Mouse (Mus musculus) yolk sac, embryonic 10.5 days (tissue): Measurements from ENCODE around the gene Ccr5.
"Not testable (repeated sequence)": the region's sequence is repeated elsewhere in the genome, so short reads cannot be mapped to it uniquely, and the experiment has no call there.

Source experiments
- DNase-seq: peaks from one replicate; pipeline ENCODE4 v3.0.0-alpha.2; 2017; ENCODE audit warnings: low spot score

The Ccr5 gene

DNA sequence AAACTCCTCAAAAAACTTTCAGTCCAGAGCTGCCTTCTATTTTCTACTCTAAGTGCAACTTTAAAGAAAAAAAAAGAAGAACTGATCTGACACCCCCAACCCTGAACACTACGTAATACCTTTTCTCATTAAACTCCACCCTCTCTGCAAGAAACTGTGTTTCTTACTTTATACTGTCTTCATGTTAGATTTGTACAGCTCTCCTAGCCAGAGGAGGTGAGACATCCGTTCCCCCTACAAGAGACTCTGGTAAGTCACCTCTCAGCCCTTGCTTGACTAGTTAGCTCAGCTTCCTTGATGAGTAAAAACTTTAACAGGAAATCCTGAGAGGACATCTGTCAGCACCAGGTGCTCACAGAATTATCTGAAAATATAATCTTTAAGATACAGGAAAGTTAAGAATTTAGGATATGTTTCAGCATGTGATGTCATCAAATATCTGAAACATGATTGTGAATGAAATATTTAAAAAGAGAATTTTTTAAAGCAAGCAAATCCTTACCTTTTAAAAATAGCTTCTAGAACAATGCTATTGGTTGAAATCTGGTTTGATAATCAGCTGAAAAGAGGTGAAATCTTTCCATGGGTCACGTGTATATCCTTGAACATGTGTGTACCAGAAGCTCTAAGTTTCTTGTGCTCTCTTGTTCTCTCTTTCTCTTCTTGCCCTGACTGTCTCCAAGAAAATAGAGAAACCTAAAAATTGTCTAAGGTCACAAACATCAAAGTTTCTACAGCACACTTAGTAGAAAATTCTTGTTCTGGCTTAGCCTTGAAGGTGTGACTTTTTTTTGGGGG is at the start of gene Ccr5:
Gene Ccr5 (plus strand): TSS at position 157 of the 798 bp plus-strand sequence.
- no peak for DNase-seq

DNA sequence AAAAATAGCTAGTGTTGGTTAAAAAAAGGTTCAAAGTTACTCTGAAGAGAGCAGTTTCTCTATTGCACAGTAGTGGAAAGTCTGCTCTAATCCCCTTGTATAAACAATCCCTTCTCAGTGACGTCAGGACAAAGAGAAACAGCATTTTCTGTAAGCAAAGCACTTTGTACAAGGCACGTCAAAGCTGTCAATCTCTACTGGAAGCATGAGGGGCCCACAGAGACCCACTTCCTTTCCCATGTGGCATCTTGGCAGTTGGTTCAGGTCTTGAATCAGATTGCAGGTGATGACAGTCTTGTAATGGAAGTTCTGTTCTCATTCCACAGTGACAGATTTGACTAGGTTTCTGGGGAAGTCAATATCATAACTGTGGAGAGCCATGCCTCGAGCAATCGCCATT is 41.5 kb upstream of the Ccr5 start:
- DNase-seq: no peak

DNA sequence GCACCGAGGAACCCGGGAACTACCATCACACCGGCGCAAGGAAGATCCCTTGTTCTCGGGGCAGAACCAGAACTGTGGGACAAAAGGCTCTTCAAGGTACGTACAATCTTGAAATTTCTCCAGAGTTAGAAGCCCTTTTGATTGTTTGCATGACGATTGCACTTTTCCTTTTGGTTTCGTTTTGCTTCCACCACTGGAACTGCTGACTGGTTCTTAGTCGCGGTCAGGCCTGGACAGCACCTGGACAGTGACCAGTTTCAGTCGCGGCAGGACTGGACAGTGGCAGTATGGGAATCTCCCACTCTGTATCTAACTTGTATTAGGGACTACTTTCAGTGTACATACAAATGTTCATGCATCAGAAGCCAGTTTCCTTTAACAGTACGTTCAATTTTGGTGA is 40.9 kb upstream of the Ccr5 start:
- DNase-seq: not testable (repeated sequence)

DNA sequence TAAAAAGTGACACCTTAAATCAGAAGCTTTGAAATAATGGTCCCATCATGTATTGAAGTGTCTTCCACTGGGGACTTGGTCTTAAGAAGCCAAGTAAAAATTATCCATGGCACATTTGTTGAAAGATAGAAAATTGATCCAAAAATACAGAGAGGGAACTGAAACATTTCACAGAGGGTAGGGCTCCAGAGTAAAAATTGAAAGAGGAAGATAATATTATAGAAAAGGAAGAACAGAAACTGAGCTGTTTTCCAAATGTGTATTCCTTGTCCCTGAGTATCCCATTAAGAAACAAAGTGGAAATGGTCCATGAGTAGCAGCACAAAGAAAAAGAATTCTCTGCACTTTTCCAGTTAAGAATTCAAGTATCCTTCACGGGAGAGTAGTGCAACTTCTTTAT is 30.9 kb upstream of the Ccr5 start:
- DNase-seq: no peak

DNA sequence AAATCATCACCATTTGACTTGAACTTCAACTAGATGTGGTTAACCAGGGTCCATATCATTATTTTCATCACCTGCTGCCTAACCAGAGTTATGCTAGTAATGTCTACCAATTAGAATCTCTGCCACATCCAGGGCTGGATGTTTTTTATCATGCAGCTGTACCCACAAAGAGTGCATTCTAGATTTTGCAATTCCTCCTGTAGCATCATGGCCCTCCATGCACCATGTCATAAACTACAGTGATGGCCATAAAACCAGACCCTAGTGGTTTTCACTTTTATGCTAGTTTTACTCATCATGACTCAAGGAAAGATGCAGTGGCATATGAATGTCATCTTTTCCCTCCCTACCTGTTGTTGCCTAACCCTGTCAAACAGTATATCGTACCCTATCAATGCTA is 22.2 kb upstream of the Ccr5 start:
- DNase-seq: no peak

DNA sequence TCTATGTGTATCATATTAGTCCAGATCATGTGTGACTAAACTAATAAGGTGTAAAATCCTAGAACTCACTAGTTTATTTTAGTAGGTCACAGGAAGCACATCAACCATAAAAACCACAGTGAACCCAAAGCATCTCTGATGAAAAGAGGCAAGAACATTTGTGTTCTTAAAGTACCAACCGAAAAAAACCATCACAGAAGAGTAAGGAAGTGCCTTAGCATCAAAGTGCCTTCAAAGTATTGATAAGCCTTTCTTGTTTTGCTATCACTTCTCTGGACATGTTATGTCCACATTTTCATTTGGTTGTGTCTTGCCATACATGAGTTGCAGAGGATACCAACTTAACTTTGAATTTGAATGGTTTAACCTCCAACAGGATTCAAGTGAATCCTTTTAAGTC is 21.0 kb upstream of the Ccr5 start:
- no peak for DNase-seq

DNA sequence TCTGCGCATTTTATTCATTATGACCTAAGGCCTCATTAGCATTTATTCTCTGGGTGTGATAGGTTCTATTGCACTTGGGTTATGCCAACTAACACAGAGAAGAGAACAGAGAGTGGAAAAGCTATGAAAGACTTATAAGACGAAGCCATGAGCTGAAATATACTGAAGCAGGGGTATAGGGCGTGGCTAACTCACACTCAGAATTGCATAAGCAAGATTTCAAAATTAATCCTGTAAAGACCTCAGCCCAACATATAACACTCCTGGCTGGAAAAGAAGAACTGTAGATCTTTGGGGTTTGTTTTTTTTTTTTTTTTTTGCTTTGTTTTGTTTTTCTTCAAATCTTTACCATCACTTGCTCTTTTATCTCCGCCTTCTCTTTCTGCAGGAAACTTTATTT is 19.6 kb upstream of the Ccr5 start, which contains the start of gene Ccr2:
Gene Ccr2 (plus strand): TSS at position 228 of the 400 bp plus-strand sequence.
- DNase-seq: no peak

DNA sequence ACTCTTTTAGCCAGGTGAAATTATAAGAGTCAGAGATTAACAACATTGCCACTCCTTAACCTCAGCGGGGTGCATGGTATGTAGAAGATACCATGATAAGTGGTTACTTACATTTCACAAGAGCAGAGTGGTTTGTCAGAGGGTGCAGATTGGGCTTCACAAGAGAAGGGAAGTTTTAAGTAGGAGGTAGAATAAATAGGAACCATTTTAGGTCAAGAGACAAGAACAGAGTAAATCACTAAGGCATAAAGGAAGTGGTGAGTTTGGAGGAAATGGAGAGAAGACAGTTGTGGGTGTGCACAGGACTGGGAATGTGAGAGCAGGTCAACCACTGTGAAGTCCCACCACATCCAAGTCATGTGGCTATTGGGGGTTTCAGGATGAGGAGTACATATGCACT is 18.1 kb upstream of the Ccr5 start:
- no peak for DNase-seq

DNA sequence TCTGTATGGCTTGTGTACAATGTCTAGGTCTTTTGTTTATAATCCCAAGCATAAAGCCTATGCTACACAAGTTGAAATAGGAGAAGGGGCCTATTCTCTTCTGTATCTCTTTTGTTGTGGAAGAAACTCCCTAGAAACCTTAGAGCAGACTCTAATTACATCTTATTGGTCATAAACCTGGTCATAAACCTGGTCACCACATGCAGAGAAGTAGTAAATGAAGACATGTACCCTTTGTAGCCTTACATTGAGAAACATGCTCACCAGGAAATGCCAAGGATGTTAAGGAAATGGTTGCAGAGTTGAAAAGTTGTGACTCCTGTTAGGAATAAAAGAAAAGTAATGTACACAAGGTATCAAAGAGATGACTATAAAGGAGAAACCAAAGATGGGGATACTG is 16.1 kb upstream of the Ccr5 start:
- DNase-seq: no peak

DNA sequence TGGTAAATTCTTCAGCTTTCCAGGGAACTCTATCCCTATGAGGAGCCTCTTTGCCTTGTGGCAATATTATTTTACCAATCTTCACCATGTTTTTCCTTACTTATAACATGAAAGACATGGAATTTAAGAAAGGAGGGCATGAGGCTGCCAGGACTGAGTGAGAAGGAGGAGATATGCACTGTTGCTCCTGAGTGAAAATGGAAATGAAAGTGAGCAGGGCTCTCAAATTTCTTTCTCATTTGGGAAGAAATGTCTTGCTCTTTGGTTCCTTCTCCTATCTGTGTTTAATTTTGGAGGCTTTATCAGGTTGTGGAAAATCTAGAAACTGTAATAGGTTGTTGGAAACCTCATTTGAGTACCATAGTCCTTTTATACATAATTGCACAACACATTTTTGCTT is 14.1 kb upstream of the Ccr5 start:
- DNase-seq: no peak

DNA sequence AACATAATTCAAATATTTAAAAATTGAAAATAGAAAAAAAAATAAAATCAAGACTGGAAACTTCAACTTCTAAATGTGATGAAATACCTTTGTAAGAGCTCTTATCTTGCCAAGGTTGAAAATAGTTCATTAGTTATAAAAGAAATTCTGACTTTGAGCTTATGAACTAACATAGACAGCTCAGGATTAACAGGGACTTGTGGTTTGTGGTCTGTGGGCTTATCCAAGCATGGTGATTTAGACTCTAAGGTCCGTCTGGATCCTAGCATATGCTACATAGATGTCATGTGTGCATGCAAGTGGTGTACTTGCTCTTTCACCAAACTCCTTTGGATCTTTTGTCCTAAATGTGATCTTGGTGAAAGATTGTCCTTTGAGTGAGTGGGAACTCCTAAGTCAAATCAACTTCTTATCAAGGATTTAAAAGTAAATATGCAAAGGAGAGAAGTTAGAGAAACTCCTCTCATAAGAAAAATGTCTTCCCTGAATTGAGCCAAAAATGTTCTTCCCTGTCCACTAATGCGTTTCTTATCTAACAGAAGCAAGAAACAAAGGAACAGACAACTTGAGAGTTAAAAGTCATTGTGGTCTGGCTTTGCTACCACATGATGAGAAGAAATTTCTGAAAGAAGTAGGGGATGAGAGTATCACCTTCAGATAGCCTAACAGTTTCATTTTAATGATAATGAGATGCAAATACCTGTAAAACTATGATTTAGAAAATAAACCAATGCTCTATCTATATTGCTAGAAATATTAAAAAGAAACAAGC is 12.8 kb upstream of the Ccr5 start:
- no peak for DNase-seq

DNA sequence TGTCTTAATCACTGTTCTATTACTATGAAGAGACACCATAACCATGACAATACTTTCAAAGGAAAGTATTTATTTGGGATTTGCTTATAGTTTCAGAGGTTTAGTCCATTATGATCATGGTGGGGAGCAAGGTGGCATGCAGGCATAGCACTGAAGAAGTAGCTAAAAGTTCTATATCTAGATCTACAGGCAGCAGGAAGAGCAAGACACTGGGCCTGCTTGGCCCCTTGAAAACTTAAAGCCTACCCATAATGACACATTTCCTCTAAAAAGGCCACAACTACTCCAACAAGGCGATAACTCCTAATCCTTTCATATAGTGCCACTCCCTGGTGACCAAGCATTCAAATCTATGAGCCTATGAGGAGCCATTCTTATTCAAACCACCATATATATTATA is 9.3 kb upstream of the Ccr5 start:
- no peak for DNase-seq

DNA sequence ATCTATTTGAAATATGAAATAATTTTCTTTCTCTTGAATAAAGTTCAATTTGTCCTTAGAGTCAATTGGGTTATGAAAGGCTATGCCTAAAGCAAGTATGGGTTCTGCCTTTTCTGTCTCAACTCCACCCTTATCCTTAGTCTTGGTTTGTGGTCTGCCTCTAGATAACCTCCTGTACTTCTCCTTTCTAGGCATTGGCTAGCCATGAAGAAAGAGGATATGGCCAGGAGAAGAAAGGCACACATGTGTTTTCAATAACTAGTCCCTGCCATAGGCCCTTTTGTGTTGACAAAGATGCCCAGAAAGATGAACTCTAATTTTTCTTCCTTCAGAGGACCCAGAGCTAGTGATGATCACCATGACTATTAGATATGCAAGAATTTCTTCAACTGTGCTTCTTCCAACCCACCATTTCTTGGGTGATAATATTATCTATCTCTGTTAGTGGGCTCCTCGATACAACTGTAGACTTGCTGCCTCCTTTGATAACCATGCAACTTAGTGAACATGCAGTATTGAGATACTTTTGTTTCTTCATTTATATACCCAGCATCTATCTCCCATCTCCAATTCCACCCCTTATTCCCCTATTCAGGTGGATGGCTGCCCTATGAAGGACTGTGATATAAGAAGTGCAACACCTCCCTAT is 8.6 kb upstream of the Ccr5 start:
- no peak for DNase-seq

DNA sequence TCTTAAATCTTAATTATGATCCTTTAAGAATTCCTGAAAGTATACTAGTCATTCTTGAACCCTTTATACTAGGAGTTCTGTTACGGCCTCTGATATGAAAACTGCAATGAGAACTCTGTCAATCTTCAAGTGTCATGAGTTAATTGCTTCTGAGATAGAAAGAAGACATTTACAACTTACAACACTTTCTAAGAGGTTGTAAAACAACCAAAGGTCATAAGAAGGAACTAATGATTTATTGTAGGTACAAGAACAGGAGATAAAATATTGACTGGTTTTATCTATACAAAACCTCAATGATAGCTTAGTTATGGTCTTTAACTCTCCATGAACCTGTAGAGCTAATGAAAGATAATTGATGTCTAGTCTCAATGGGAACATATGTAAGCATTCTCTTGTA is 7.6 kb upstream of the Ccr5 start:
- no peak for DNase-seq

DNA sequence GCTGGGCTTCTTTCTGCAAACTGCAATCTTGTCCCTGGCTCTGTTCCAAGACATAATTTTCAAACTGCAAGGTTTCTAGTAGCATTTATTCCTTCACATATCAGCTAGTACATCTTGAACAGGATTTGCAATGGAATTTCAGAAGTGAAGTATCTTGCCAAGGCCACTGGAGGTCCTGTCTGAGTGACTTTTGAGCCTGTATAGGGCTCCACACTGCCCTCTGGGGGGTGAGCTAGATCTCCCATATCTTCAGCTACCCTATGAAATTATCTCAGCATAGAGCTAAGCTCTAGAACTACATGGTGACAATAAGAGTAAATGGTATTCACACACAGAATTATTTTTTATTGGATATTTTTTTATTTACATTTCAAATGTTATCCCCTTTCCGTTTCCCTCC is 2.9 kb upstream of the Ccr5 start:
- no peak for DNase-seq

DNA sequence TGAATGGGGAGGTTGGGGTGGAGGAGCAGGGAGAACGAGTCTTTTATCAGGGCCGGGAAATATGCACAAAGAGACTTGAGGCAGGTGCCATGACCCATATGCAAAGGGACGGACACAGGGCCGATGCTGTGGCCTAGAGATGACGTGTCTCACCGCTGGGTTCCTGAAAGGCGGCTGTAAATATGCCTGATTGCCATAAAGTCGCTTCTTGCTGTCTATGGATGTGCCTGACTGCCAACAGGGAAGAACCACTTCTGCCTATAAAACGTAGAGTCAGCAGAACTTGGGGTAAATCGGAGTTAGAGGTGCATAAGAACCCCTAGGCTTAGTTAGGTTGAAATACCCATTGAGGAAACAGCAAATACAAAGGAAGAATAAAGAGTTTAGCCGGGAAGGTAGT is 4.2 kb downstream of the Ccr5 start:
- DNase-seq: no peak

DNA sequence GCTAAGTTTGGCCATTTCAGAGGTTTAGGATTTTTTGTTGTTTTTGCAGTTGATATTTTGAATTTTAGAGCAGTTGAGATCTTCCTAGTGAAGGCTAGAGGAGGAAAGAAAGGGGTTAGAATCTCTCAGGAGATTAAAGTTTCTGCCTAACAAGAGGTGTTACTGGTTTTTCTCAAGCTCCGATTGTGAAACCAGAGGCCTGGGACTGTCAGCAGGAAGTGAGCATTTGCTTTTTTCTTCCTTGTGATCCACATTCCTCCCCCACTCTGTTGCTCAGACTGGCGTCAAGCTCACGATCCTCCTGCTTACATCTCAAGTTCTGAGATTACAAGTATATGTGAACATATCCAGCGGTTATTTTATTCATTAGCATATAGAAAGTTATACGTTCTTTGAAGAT is 5.0 kb downstream of the Ccr5 start:
- peak; percentile 5 for DNase-seq

DNA sequence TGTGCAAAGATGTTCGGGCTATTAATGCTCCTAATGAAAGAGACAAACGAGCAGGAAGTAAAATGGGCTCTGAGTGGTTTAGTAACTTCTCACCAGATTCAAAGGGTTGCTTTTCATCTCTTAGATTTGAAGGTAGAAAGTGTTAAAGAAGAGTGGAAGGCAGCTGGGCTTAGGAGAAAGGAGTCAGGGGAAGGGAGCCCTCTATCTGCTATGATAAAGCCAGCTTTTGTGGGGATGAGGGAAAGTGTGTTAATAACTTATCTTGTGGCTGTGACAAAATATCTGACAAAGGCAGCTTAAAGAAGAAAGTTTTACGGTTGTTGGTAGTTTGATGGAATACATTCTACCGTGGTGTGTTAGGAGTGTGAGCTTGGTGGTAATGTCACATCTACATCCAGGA is 6.1 kb downstream of the Ccr5 start:
- no peak for DNase-seq

DNA sequence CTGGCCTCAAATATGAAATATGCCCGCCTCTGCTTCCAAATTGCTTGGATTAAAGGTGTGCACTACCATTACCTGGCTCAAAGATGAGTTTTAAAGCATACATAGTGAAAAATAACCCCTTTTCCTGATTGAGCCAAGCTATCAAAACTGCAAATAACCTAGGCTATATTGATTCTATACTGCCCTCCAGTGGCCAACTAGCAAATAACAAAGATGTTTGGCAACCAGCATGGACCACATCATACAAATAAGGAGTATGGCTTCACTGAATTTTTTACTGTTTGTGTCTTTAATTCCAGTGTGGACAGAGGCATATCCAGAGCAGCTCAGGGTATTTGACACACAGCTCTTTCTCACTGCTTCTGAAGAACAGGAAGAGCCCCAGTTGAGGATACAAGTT is 7.0 kb downstream of the Ccr5 start:
- peak; percentile 12 for DNase-seq

DNA sequence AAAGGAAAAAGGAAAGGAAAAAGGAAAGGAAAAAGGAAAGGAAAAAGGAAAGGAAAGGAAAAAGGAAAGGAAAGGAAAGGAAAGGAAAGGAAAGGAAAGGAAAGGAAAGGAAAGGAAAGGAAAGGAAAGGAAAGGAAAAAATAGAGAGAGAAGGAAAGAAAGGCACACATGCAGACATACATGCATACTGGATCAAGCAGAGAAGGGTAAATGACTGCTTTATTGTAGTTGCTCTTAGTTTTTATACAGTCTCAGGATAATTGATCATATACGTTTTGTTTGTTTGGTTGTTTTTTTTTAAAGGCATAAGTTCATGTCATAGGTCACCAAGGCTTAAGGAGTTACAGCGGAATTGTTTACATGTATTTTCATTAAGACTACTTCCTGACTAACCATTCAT is 11.6 kb downstream of the Ccr5 start:
- not testable (repeated sequence) for DNase-seq

DNA sequence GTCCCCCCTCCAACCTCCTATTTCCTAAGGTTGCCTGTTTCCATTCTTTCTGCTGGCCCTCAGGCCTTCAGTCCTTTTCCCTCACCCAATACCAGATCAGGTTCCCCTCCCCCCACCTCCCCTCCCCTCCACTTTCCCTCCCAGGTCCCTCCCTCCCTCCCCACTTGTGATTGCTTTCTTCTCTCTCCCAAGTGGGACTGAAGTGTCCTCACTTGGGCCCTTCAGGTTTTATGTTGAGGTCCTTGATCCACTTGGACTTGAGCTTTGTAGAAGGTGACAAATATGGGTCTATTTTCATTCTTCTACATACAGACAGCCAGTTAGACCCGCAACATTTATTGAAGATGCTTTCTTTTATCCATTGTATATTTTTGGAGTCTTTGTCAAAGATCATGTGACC is 13.6 kb downstream of the Ccr5 start:
- DNase-seq: not testable (repeated sequence)

DNA sequence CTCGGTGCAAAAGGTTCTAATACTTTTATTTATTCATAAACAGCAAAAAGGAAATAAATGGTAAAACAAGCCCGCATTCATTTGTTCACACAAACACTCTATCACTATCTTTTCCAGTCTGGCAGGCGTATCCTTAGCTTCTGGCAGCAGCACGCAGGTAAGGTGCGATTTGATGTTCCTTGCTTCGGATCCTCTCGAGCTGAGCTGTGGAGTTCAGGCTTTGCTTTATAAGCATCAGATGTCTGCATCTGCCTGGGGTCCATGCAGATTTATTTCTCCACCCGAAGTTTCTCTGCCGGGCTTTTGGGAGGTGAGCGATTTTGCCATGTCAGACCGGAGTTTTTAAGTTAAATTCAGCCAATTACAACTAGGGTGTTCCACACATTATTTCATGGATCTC is 16.3 kb downstream of the Ccr5 start:
- DNase-seq: no peak
